Mouse (Mus musculus) heart, postnatal 0 days (tissue): ENCODE measurements at regions not wholly inside any gene's neighbourhood (a gene's known extent, or its start where the extent isn't known, plus 50 kb on each side); places are given as distances from the start of the nearest gene placed in this dataset.

Experiments
- ATAC-seq: fragments of 200-750 bp; cut with Nextera tagmentation; 2 replicates; pipeline ENCODE4 v1.8.0; 2017; ENCODE audit warnings: low read depth, moderate number of reproducible peaks, moderate library complexity; ENCODE audit not compliant: insufficient read depth
- DNase-seq: peaks from one replicate; pipeline ENCODE4 v3.0.0-alpha.2; 2016; ENCODE audit warnings: low spot score
- H3K27ac ChIP-seq: fragments of 300-500 bp; sonication (generic); 2 replicates; pipeline ENCODE4 v1.5.1; 2014; ENCODE audit warnings: low read depth, mild to moderate bottlenecking
- H3K27me3 ChIP-seq: fragments of 300-500 bp; sonication (generic); 2 replicates; pipeline ENCODE4 v1.6.1; 2014; ENCODE audit warnings: low read length, mixed read lengths; ENCODE audit not compliant: control insufficient read depth, insufficient read depth
- H3K36me3 ChIP-seq: fragments of 300-500 bp; sonication (generic); replicated peaks from 2 replicates; pipeline ENCODE4 v1.6.1; 2014; ENCODE audit warnings: low read length, mixed read lengths; ENCODE audit not compliant: control insufficient read depth, insufficient read depth
- H3K4me1 ChIP-seq: fragments of 300-500 bp; sonication (generic); 2 replicates; pipeline ENCODE4 v1.6.1; 2014; ENCODE audit warnings: antibody characterized with exemption; ENCODE audit not compliant: control insufficient read depth, insufficient read depth
- H3K4me2 ChIP-seq: fragments of 300-500 bp; sonication (generic); 2 replicates; pipeline ENCODE4 v1.6.1; 2014; ENCODE audit warnings: low read depth, mild to moderate bottlenecking, low read length, moderate library complexity
- H3K4me3 ChIP-seq: fragments of 300-500 bp; sonication (generic); 2 replicates; pipeline ENCODE4 v1.5.1; 2014; ENCODE audit warnings: low read depth, low read length
- H3K9ac ChIP-seq: fragments of 300-500 bp; sonication (generic); replicated peaks from 2 replicates; pipeline ENCODE4 v1.6.1; 2014; ENCODE audit warnings: low read depth, low read length, mixed read lengths
- H3K9me3 ChIP-seq: fragments of 300-500 bp; sonication (generic); replicated peaks from 2 replicates; pipeline ENCODE4 v1.6.1; 2016; ENCODE audit warnings: low read length; ENCODE audit not compliant: control insufficient read depth
- CTCF ChIP-seq: IDR thresholded peaks from 2 replicates; pipeline ENCODE4 v1.5.1; 2016; ENCODE audit warnings: antibody characterized with exemption, control low read depth, low read depth
- EP300 ChIP-seq: IDR thresholded peaks from 2 replicates; pipeline ENCODE4 v1.6.1; 2016; ENCODE audit warnings: antibody characterized with exemption, low read depth
- WGBS: fragments of 180-500 bp; shearing (Covaris S2); extraction: QIAGEN DNeasy Blood & Tissue Kit; methylation state at CpG from one replicate; pipeline ENCODE4 v1.1.7; 2014; 5-methylcytosine and 5-hydroxymethylcytosine counted together

DNA sequence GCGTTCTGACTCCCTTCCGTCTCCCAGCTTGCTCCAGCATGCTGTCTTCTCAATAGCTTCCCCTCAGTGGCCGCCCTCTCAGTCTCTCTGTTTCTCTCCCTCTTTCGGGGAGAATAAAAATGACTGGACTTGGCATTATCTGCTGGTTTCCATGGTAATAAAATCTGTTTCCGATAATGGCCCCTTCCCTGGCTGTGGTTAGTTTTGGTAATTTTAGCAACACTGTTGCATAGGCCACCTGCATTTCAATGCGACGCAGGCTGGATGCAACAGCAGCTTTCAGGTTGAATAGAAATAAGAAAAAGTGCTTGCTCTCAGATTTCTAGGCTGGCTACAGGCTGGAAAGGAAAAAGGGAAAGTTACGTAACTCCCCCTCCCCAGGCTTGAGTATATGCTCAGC is 133.9 kb upstream of the Zc3h12a start:
- 52% methylated on average over 8 of the region's 8 CpGs for WGBS
- no peak for DNase-seq
- H3K4me1 ChIP-seq = no peaks in the 10 kb centered on the region
- H3K9ac ChIP-seq = no peak overlapping the region
- no peaks in the 10 kb centered on the region for H3K9me3 ChIP-seq
- H3K27ac ChIP-seq = no peak overlapping the region
- no peak for ATAC-seq
- no peak overlapping the region for H3K4me3 ChIP-seq
- H3K27me3 ChIP-seq = no peaks in the 10 kb centered on the region
- no peak overlapping the region for H3K4me2 ChIP-seq
- H3K36me3 ChIP-seq = no peaks in the 10 kb centered on the region
- TF ChIP-seq CTCF = no peak
- TF ChIP-seq EP300 = no peak

DNA sequence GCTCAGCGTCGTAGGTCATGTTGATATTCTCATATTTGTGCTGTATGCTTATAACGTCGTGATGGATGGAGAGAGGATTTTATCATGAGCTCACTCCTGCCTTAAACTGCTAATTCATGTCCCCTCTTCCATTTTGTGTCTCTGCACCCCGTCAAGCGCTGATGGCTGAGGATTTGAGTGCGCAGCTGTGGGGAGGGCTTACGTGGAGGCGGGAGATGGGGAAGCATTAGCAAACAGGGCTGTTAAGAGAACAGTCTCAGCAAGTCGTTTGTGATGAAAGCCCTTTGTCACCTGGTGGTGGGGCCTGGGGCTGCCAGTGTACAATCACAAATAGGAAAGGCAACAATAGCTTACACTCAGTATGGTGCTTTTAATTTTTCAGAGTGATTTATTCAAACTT is 131.7 kb upstream of the Zc3h12a start:
- no peak overlapping the region for H3K4me2 ChIP-seq
- H3K4me3 ChIP-seq = no peak overlapping the region
- DNase-seq = no peak
- TF ChIP-seq CTCF (no peak), EP300 (no peak)
- no peak overlapping the region for H3K27ac ChIP-seq
- no peak for ATAC-seq
- H3K9ac ChIP-seq = no peak overlapping the region
- H3K4me1 ChIP-seq = no peaks in the 10 kb centered on the region
- H3K27me3 ChIP-seq = no peaks in the 10 kb centered on the region
- no peaks in the 10 kb centered on the region for H3K9me3 ChIP-seq
- H3K36me3 ChIP-seq = no peaks in the 10 kb centered on the region
- 47% methylated on average over 10 of the region's 10 CpGs for WGBS

DNA sequence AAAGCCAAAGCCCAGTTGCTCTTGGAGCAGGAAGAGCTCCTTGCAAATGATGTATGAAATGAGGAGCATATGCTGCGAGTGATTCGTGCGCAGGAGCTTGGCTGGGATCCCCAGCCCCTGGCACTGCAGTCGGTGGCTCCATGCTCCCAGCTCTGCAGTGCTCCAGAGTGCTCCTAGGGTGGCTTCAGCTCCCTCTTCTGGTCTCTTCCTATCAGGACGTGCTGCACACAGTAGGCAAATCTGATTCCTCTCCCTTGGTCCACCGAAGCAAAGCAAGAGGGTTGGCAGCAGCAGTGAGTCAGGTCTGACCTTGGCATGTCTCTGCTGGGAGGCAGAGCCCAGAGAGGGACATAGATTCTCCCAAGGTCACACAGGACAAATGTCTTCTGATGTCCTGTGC is 130.3 kb upstream of the Zc3h12a start:
- no peaks in the 10 kb centered on the region for H3K27me3 ChIP-seq
- H3K4me1 ChIP-seq = no peaks in the 10 kb centered on the region
- no peak for DNase-seq
- no peak overlapping the region for H3K4me3 ChIP-seq
- no peak overlapping the region for H3K4me2 ChIP-seq
- H3K9me3 ChIP-seq = no peaks in the 10 kb centered on the region
- no peak for ATAC-seq
- TF ChIP-seq EP300 (no peak), CTCF (no peak)
- 57% methylated on average over 6 of the region's 6 CpGs for WGBS
- H3K27ac ChIP-seq = no peak overlapping the region
- no peaks in the 10 kb centered on the region for H3K36me3 ChIP-seq
- no peak overlapping the region for H3K9ac ChIP-seq

DNA sequence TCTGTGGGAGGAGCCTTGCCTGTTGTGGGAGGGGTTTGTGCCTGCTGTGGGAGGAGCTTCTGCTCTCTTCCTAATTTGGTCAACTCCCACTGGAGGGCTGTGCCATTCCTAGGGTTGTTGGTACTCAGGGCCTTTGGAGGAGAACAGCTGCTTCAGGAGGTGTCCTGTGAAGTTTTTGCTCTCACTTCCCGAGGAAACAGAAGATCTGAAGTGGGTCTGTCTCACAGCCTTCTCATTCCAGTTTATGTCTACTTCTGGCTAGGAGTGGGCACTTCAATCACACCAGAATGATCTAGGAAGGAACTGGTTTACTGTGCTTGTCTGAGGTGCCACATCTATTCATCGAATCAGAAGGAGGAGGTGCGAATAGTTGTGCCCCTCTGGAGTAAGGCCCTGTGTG is 125.5 kb upstream of the Zc3h12a start:
- TF ChIP-seq CTCF (no peak), EP300 (no peak)
- ATAC-seq (no peak), DNase-seq (no peak)
- Histone ChIP-seq H3K4me1 (no peaks in the 10 kb centered on the region), H3K36me3 (no peaks in the 10 kb centered on the region), H3K27ac (no peak overlapping the region), H3K9ac (no peak overlapping the region), H3K27me3 (no peaks in the 10 kb centered on the region), H3K9me3 (no peaks in the 10 kb centered on the region), H3K4me3 (no peak overlapping the region), H3K4me2 (no peak overlapping the region)
- WGBS = 74% methylated on average over 3 of the region's 3 CpGs

DNA sequence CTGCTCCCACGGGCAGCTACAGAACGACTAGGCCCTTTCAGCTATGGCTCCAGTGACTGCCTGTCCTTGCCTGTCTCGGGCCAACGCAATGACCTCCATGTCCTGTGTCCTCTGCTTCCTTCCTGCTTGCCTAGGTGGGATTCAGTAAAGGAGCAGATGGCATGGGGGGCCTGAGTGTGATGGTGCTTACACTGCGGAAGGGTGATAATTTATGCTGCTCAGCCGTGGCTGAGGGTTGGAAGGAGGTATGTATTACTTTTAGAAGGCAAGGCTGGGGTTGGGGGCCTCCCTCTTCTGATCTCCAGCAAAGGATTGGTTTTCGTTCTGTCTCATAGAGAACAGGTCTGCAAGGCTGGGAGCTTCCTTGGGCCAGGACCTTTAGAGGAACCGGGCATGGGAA is 124.6 kb upstream of the Zc3h12a start:
- no peak overlapping the region for H3K4me3 ChIP-seq
- ATAC-seq (no peak), DNase-seq (no peak)
- no peaks in the 10 kb centered on the region for H3K9me3 ChIP-seq
- TF ChIP-seq CTCF = no peak
- TF ChIP-seq EP300 = no peak
- no peak overlapping the region for H3K4me2 ChIP-seq
- H3K36me3 ChIP-seq = no peaks in the 10 kb centered on the region
- H3K27ac ChIP-seq = no peak overlapping the region
- H3K4me1 ChIP-seq = no peaks in the 10 kb centered on the region
- H3K9ac ChIP-seq = no peak overlapping the region
- 52% methylated on average over 8 of the region's 8 CpGs for WGBS
- H3K27me3 ChIP-seq = no peaks in the 10 kb centered on the region

DNA sequence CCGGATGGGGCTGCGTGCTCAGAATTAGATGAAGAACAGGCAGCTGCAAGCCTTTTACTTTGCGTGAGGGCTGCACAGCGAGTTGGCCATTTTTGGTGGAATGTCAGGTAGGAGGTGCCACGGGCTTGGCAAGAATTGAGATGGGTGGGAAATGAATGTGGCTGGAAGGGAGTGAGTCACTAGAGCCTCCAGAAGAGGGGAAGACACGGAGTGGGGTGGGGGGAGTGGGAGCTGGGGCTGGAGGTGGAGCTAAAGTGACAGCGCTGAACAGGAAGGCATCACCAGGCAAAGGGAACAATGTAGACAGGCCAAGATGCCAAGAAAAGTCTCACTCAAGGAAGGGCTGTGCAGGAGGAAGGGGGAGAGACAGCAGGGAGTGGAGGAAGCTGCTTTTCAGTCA is 121.4 kb upstream of the Zc3h12a start:
- Histone ChIP-seq H3K4me3 (no peak overlapping the region), H3K4me2 (no peak overlapping the region), H3K27ac (no peak overlapping the region), H3K27me3 (no peaks in the 10 kb centered on the region), H3K9me3 (no peaks in the 10 kb centered on the region), H3K36me3 (no peaks in the 10 kb centered on the region), H3K4me1 (no peaks in the 10 kb centered on the region), H3K9ac (no peak overlapping the region)
- no peak for TF ChIP-seq CTCF
- no peak for TF ChIP-seq EP300
- WGBS = 62% methylated on average over 7 of the region's 7 CpGs
- DNase-seq (no peak), ATAC-seq (no peak)
